Mouse (Mus musculus): Measurements from ENCODE around the gene Npm3. TPM values are rescaled to one million over a fixed set of nuclear protein-coding genes. Genes with fewer than 3 reads are reported as not detected.

Gene Npm3
- polyA plus RNA-seq, 1 experiment = 196 TPM

GRCm38 (mm10) chr19:45743619-45744018 lies 5.8 kb downstream of the Npm3 start:
- Histone ChIP-seq H3K27me3 (ENCODE audit: control insufficient read depth, insufficient read depth, low read length, poor library complexity, severe bottlenecking) (peaks cover 33% of the 10 kb centered on the region), H3K27ac (ENCODE audit: insufficient read depth, low read length) (no peak overlapping the region), H3K9ac (ENCODE audit: low read depth, poor library complexity, severe bottlenecking) (no peak overlapping the region), H3K9me3 (replicated peaks; ENCODE audit: control insufficient read depth, insufficient read depth, low read length, poor library complexity, severe bottlenecking) (no peaks in the 10 kb centered on the region), H3K36me3 (ENCODE audit: control insufficient read depth, insufficient read depth, low read length, poor library complexity, severe bottlenecking) (no peaks in the 10 kb centered on the region), H3K4me3 (ENCODE audit: low read depth, low read length) (no peak overlapping the region), H3K4me1 (ENCODE audit: control insufficient read depth, insufficient read depth, low read length) (peaks cover 3% of the 10 kb centered on the region)
- no peak for TF ChIP-seq POLR2A (IDR thresholded peaks at IDR 0.05; ENCODE audit: insufficient read depth, low read length)
- no peak for TF ChIP-seq CTCF (IDR thresholded peaks at IDR 0.05; ENCODE audit: low read depth, low read length)
- TF ChIP-seq EP300 (IDR thresholded peaks at IDR 0.05; ENCODE audit: insufficient read depth, low read depth, low read length) = no peak

GRCm38 (mm10) chr19:45742984-45743575 lies 6.3 kb downstream of the Npm3 start:
- Histone ChIP-seq H3K36me3 (ENCODE audit: control insufficient read depth, insufficient read depth, low read length, poor library complexity, severe bottlenecking) (no peaks in the 10 kb centered on the region), H3K9ac (ENCODE audit: low read depth, poor library complexity, severe bottlenecking) (peak overlapping the region; percentile 67), H3K27me3 (ENCODE audit: control insufficient read depth, insufficient read depth, low read length, poor library complexity, severe bottlenecking) (peaks cover 35% of the 10 kb centered on the region), H3K27ac (ENCODE audit: insufficient read depth, low read length) (no peak overlapping the region), H3K9me3 (replicated peaks; ENCODE audit: control insufficient read depth, insufficient read depth, low read length, poor library complexity, severe bottlenecking) (no peaks in the 10 kb centered on the region), H3K4me3 (ENCODE audit: low read depth, low read length) (peak overlapping the region; percentile 54), H3K4me1 (ENCODE audit: control insufficient read depth, insufficient read depth, low read length) (peaks cover 2% of the 10 kb centered on the region)
- no peak for TF ChIP-seq CTCF (IDR thresholded peaks at IDR 0.05; ENCODE audit: low read depth, low read length)
- no peak for TF ChIP-seq EP300 (IDR thresholded peaks at IDR 0.05; ENCODE audit: insufficient read depth, low read depth, low read length)
- no peak for TF ChIP-seq POLR2A (IDR thresholded peaks at IDR 0.05; ENCODE audit: insufficient read depth, low read length)

- Histone ChIP-seq H3K4me3 (ENCODE audit: low read depth, low read length) (peak within 1 kb of the TSS; percentile 54), H3K9ac (ENCODE audit: low read depth, poor library complexity, severe bottlenecking) (peak within 1 kb of the TSS; percentile 67), H3K9me3 (replicated peaks; ENCODE audit: control insufficient read depth, insufficient read depth, low read length, poor library complexity, severe bottlenecking) (no peaks in the 10 kb centered on the region), H3K36me3 (ENCODE audit: control insufficient read depth, insufficient read depth, low read length, poor library complexity, severe bottlenecking) (no peaks in the 10 kb centered on the region), H3K27me3 (ENCODE audit: control insufficient read depth, insufficient read depth, low read length, poor library complexity, severe bottlenecking) (peaks cover 35% of the 10 kb centered on the region), H3K4me1 (ENCODE audit: control insufficient read depth, insufficient read depth, low read length) (no peaks in the 10 kb centered on the region), H3K27ac (ENCODE audit: insufficient read depth, low read length) (no peak within 1 kb of the TSS)
- no peak for TF ChIP-seq POLR2A (IDR thresholded peaks at IDR 0.05; ENCODE audit: insufficient read depth, low read length)
- TF ChIP-seq EP300 (IDR thresholded peaks at IDR 0.05; ENCODE audit: insufficient read depth, low read depth, low read length) = no peak
Observed at GRCm38 (mm10) chr19:45742218-45742983, 7.0 kb downstream of the Npm3 start, which contains the start of gene Fgf8. Fgf8 (minus strand) TSS chr19:45742915.

GRCm38 (mm10) chr19:45741431-45742217 lies 7.8 kb downstream of the Npm3 start:
- H3K4me1 ChIP-seq (ENCODE audit: control insufficient read depth, insufficient read depth, low read length) = no peaks in the 10 kb centered on the region
- H3K9ac ChIP-seq (ENCODE audit: low read depth, poor library complexity, severe bottlenecking) = no peak overlapping the region
- TF ChIP-seq POLR2A (IDR thresholded peaks at IDR 0.05; ENCODE audit: insufficient read depth, low read length) (no peak), CTCF (IDR thresholded peaks at IDR 0.05; ENCODE audit: low read depth, low read length) (no peak), EP300 (IDR thresholded peaks at IDR 0.05; ENCODE audit: insufficient read depth, low read depth, low read length) (no peak)
- peak overlapping the region; percentile 54 for H3K4me3 ChIP-seq (ENCODE audit: low read depth, low read length)
- no peak overlapping the region for H3K27ac ChIP-seq (ENCODE audit: insufficient read depth, low read length)
- peaks cover 37% of the 10 kb centered on the region for H3K27me3 ChIP-seq (ENCODE audit: control insufficient read depth, insufficient read depth, low read length, poor library complexity, severe bottlenecking)
- H3K36me3 ChIP-seq (ENCODE audit: control insufficient read depth, insufficient read depth, low read length, poor library complexity, severe bottlenecking) = no peaks in the 10 kb centered on the region
- H3K9me3 ChIP-seq (replicated peaks; ENCODE audit: control insufficient read depth, insufficient read depth, low read length, poor library complexity, severe bottlenecking) = no peaks in the 10 kb centered on the region

GRCm38 (mm10) chr19:45740817-45741216 lies 8.6 kb downstream of the Npm3 start:
- TF ChIP-seq CTCF (IDR thresholded peaks at IDR 0.05; ENCODE audit: low read depth, low read length) (no peak), POLR2A (IDR thresholded peaks at IDR 0.05; ENCODE audit: insufficient read depth, low read length) (no peak), EP300 (IDR thresholded peaks at IDR 0.05; ENCODE audit: insufficient read depth, low read depth, low read length) (no peak)
- Histone ChIP-seq H3K27ac (ENCODE audit: insufficient read depth, low read length) (no peak overlapping the region), H3K4me1 (ENCODE audit: control insufficient read depth, insufficient read depth, low read length) (no peaks in the 10 kb centered on the region), H3K9ac (ENCODE audit: low read depth, poor library complexity, severe bottlenecking) (no peak overlapping the region), H3K36me3 (ENCODE audit: control insufficient read depth, insufficient read depth, low read length, poor library complexity, severe bottlenecking) (no peaks in the 10 kb centered on the region), H3K9me3 (replicated peaks; ENCODE audit: control insufficient read depth, insufficient read depth, low read length, poor library complexity, severe bottlenecking) (no peaks in the 10 kb centered on the region), H3K4me3 (ENCODE audit: low read depth, low read length) (no peak overlapping the region), H3K27me3 (ENCODE audit: control insufficient read depth, insufficient read depth, low read length, poor library complexity, severe bottlenecking) (peaks cover 37% of the 10 kb centered on the region)

Data from ES-Bruce4 (cell line).